Mouse (Mus musculus) 3T3-L1 (cell line): Measurements from ENCODE around the gene Tbx6.

ENCODE experiments used
- DNase-seq: peaks from one replicate; pipeline ENCODE4 v3.0.0-alpha.2; 2015; ENCODE audit warnings: low read depth, low spot score

Gene Tbx6

DNA sequence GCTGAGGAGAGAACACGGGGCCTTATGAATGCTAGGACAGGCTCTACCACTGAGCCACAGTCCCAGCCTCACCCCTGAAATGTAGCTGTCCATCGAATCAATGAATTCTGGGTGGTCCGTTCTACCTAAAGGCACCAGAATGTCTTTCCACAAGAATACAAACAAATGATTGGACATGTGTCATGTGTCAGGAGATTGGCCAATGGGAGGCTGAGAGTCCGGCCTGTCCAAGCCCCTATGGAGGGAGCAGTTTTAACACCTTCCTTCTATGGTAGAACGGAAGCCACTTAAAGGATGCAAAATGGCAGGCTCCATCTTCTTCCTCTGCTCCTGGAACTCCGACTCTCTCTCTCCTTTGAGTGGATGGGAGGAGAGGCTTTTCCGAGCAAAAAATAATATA is 36.3 kb downstream of the Tbx6 start:
- DNase-seq = no peak

DNA sequence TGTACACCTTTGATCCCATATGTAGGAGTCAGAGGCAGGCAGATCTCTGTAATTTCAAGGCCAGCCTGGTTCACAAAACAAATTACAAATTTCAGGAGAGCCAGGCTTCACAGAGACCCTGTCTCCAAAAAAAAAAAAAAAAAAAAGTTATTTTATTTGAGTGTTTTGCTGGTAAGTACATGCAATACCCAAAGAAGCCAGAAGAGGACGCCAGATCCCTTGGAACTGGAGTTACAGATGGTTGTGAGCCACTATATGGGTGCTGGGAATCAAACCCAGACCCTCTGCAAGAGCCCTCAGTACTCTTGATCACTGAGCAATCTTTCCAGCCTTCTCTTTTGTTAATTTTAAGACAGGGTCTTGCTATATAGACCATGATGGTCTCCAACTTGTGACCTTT is 37.5 kb downstream of the Tbx6 start:
- DNase-seq = no peak

DNA sequence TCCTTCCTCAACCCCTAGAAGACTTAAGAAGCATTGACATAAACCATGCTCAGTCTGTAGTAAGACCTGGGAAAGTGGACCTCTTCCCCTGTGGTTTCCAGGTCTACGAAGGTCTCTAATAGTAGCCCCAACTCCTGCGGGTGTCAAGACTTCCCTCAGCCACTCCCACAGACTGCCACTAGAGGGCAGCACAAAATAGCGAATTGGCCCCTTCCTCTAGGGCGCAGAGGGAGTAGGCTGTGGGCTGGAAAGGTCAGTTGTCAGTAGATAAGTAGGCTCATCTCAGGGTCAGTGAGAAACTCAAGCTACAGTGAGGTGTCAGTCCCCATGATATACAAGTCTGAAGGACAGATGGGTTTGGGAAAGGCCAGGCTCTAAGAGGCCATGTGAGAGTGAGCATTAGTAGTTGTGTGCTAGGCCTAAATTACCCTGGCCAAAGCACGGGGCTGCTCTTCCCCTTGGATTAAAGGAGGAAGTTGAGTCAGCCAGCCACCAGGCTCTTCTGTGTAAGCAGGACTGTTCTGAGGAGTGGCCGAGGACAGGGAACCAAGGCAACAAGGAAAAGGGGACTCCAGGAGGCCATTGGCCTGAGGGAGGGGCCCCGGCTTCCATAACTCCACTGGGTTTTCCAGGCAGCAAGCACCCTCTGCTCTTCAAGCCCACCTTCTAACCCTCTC is 40.7 kb downstream of the Tbx6 start:
- peak; percentile 75 for DNase-seq

DNA sequence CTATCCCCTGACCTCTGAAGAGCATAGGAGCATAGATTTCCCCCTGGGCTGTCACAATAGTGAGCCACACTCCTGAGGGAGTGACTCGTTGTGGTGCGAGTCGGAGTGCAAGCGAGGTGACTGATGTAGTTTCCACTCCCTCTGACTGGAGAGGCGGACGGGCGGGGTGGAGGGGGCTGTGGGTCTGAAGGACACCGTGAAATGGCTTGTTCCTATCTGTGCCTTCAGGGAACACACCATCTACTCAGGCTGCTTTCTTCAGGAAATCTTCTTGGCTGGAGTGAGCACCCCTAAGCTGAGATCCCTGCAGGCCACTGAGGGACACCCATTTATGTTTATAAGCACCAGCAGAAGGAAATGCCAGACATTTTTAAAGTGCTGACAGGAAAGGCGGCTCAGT is 41.5 kb downstream of the Tbx6 start:
- DNase-seq = no peak

DNA sequence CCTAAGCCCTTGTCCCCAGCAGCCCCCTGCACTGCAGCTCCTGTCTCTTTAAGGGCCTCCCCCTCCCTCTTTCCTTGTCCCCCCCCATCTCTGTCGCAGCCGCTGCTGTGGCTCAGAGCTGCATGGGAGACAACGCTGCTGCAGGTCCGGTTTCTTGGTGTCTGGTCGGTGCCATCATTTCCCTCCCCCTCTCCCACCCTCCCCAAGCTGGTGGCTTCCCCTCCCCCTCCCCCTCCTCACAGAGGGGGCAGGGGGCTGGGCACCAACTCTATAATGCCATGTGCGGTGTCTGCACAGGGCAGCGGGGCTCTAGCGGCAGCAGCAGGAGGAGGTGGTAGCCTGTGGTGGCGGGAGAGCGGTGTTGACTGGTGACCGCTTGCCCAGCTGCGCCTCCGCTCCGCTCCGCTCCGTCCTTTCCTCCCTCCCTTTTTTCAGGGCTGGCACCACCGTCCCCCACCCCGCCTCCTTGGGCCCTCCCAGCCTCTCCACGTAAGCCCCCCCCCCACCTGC is 42.0 kb downstream of the Tbx6 start:
- no peak for DNase-seq

DNA sequence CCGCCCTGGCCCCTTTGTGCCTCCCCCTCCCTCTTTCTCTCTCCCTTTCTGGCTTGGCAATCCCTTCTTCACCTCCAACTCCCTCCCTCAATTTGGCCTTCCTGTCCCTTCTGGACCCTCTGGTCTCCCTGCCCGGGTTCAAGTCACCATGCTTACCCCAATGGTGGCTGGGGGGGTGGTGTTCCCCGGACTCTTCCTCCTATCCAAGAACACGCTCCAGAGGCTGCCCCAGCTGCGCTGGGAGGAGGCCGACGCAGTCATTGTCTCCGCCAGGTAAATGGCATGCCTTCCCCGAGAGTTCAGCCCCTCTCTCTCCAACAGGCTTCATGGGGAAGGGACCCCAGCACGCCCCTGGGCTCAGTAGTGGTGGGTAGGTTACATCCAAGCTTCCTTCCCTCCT is 42.7 kb downstream of the Tbx6 start:
- no peak for DNase-seq

DNA sequence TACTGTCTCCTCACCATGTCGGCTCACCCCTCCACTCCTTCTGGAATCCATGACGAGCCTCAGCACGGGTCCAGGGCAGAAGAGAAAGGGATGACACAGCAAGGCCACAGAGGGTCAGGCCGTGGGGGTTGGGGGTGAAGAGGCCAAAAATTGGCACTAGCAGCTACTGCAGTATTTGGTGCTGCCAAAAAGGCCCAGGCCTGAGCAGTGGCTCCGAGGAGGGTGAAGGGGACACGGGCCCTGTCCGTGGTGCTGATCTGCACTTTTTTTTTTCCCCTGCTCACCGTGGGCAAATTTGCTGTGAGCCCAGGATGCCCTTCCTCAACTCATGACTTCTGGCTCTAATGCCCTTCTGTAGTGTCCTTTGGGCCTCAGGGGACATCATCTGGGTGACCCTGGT is 44.1 kb downstream of the Tbx6 start:
- DNase-seq = no peak

DNA sequence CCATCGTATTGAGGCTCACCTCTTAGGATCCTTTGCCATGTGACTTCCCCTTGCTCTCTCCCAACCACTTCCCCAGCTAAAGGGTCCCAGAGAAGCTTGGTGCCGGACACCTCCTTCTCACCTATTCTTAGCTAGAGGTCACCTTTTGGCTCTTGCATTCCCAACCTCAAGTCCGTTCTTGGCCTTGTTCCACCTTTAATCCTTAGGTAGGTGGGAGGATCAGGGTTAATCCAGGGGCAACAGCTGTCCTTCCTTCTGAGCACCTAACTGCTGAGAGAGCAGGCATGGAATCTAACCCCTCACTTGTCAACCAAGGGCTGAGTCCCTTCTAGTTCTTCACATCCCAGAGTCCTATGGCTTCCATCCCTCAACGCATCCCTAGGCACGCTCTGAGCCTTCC is 44.7 kb downstream of the Tbx6 start:
- DNase-seq = no peak

DNA sequence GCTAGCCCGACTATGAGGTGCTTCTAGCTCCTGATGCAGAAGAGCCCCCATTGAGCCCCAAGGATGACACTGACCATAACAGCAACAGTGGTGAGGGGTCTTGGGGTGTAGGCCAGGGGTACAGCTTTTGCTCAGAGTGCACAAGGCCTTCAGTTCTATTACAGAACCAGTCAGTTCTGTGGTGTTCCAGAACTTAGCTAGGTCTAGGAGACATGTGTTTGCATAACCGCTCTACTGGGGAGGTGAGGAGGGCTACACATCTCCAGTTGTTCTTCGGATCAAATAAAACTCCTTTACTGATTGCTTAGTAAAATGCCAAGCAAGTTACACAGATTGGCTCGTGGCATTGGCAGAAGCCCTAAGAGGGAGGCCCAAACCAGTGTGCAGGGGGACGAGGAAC is 50.3 kb downstream of the Tbx6 start, which contains the start of gene 4930451I11Rik:
Gene 4930451I11Rik (minus strand): TSS at position 101 of the 400 bp plus-strand sequence.
- no peak for DNase-seq

DNA sequence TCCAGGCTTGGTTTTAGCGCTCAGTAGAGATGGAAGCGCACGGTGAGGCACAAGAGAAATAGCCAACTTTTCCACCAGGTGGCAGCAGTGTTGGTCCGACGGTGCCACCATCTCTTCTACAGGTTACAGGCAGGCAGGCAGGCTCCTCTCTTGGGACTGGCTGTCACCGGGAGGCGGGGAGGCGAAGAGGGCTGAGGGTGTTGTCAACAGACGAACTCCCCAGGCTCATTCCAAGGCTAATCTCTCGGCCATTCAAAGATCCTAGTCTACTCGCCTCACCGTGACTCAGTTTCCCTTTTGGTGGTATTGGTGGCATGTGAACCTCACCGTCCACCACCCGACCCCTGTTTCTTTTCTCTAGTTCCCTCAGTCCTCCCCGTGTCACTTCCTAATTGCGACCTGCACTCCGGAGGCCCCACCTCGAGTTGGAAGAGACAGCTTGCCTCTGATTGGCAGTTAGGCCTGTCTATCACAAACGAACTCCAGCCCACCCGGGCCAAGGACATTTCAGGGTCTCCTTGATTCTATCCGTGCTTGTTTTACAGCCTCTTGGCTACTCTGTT is 50.8 kb downstream of the Tbx6 start:
- DNase-seq = peak; percentile 72

DNA sequence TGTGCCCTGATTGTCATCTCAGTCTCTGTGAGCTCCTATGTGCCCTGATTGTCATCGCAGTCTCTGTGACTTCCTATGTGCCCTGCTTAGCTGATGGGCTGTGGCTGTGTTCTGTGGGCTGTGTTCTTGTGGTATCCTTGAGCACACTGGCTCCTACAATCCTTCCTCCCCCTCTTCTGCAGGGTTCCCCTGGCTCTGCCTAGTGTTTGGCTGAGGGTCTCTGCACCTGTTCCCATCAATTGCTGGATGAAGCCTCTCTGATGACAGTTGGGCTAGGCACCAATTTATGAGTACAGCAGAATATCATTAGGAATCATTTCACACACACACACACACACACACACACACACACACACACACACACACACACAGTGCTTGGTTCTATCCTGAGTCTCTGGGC is 52.0 kb downstream of the Tbx6 start:
- DNase-seq = no peak
